Mouse (Mus musculus) lung, postnatal 0 days (tissue): ENCODE data around the gene Nras.

ENCODE experiments used
- CTCF ChIP-seq: IDR thresholded peaks from 2 replicates; pipeline ENCODE4 v1.5.1; 2016; ENCODE audit warnings: antibody characterized with exemption, mild to moderate bottlenecking
- EP300 ChIP-seq: IDR thresholded peaks from 2 replicates; pipeline ENCODE4 v1.6.1; 2016; ENCODE audit warnings: antibody characterized with exemption, mild to moderate bottlenecking, control low read depth

GRCm38 (mm10) chr3:103017350-103017749 is 40.7 kb upstream of the Nras start:
- no peak for TF ChIP-seq CTCF
- TF ChIP-seq EP300 = no peak
